Mouse (Mus musculus) spleen, adult 2 months (tissue): Measurements from ENCODE around the gene Cul3.

Experiments used
- CTCF ChIP-seq: fragments of 200-500 bp; IDR thresholded peaks from 2 replicates; pipeline ENCODE4 v1.5.1; 2011; ENCODE audit warnings: mild to moderate bottlenecking, inconsistent platforms; ENCODE audit not compliant: insufficient read depth, insufficient read length, insufficient replicate concordance; ENCODE audit errors: extremely low read depth
- POLR2A ChIP-seq: fragments of 200-500 bp; IDR thresholded peaks from 2 replicates; pipeline ENCODE4 v1.6.1; 2011; ENCODE audit warnings: low read depth, low read length, inconsistent platforms

GRCm38 (mm10) chr1:80315533-80316045, 24.7 kb downstream of the Cul3 start:
- TF ChIP-seq CTCF, result no peak
- no peak for TF ChIP-seq POLR2A
